Mouse (Mus musculus): ENCODE results near the gene Gm13695.
"Not testable (repeated sequence)": the region's sequence is repeated elsewhere in the genome, so short reads cannot be mapped to it uniquely, and the experiment has no call there.

The Gm13695 gene

DNA sequence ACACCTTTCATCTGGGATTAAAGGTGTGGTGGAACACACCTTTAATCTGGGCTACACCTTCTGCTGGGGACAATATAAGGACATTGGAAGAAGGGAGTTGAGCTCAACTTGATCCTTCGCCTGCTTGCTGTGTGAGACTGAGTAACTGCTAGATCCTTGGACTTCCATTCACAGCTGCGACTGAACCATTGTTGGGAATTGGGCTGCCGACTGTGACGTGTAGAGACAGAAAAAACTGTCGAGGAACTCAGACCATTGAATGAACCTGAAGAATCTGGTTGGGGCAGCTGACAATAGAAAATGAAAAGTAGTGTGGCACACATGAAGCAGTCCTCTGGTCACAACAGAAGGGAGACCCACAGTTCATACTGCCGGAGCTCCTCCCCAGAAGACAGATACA, at the start of gene Gm13695:
TSS of gene Gm13695 (plus strand) at position 301 of the 400 bp plus-strand sequence.
- not testable (repeated sequence) for DNase-seq (ENCODE audit: low read depth, low spot score)

DNA sequence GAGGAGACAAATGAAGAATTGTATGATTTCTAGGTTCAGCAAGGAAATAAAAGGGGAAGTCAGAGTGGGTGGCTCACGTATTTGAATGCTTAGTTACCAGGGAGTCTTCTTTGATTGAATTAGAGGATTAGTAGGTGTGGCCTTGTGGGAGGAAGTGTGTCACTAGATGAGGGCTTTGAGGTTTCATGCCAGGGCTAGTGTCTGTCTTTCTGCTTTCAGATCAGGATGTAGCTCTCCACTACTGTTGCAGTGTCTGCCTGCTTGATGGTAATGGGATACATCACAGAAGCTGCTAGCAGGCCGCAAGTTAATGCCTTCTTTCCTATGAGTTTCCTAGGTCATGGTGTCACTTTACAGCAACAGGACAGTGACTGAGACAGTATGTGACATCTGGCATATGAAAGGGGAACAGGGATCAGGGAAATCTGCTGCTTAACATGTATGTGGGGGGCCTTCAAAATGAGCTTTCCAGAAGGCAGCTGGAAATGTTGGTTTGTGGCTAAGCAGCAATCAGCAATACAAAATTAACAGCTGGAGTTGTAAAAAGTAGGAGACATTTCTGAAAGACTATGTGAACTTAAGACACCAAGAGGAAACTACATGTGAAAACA, 37.5 kb upstream of the Gm13695 start:
- no peak for DNase-seq (ENCODE audit: low read depth, low spot score)

DNA sequence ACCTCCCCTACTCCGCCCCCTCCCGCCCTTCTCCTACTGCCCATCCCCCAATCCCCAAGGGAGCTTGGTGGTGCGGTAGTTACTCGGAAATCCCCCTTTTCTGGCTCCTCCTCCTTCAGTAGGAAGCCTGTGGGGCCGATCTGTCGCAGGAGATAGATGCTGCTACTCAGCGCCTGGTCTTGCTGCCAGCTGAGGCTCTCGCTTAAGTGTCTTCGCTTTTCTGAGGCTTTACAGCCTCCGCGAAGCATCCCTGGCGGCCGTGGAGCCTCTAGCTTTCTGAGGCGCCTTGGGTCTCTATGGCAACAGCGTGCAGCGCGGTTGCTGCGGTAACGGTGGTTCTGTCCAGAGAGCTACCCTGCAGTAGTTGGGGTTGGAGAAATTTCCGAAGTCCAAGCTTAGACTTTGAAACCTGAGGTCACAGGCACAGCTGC, 26.2 kb upstream of the Gm13695 start, which contains the start of gene Zswim2:
TSS of gene Zswim2 (minus strand) at position 298 of the 431 bp plus-strand sequence.
- peak; percentile 88 for DNase-seq (ENCODE audit: low read depth, low spot score)

GRCm38 (mm10) chr2:83941378-83941777, 25.7 kb upstream of the Gm13695 start:
- DNase-seq (ENCODE audit: low read depth, low spot score): no peak

- DNase-seq (ENCODE audit: low read depth, low spot score): no peak
Measured at GRCm38 (mm10) chr2:83941792-83942191, 25.3 kb upstream of the Gm13695 start.

GRCm38 (mm10) chr2:83955393-83955792, 11.7 kb upstream of the Gm13695 start, which contains the start of gene Gm13698:
TSS of gene Gm13698 (plus strand) at chr2:83955693.
- not testable (repeated sequence) for DNase-seq (ENCODE audit: low read depth, low spot score)

DNA sequence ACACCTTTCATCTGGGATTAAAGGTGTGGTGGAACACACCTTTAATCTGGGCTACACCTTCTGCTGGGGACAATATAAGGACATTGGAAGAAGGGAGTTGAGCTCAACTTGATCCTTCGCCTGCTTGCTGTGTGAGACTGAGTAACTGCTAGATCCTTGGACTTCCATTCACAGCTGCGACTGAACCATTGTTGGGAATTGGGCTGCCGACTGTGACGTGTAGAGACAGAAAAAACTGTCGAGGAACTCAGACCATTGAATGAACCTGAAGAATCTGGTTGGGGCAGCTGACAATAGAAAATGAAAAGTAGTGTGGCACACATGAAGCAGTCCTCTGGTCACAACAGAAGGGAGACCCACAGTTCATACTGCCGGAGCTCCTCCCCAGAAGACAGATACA, 5.9 kb upstream of the Gm13695 start, which contains the start of gene Gm13693:
TSS of gene Gm13693 (plus strand) at position 301 of the 400 bp plus-strand sequence.
- not testable (repeated sequence) for DNase-seq (ENCODE audit: low read depth, low spot score)

DNA sequence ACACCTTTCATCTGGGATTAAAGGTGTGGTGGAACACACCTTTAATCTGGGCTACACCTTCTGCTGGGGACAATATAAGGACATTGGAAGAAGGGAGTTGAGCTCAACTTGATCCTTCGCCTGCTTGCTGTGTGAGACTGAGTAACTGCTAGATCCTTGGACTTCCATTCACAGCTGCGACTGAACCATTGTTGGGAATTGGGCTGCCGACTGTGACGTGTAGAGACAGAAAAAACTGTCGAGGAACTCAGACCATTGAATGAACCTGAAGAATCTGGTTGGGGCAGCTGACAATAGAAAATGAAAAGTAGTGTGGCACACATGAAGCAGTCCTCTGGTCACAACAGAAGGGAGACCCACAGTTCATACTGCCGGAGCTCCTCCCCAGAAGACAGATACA, 5.7 kb downstream of the Gm13695 start, which contains the start of gene Gm13696:
TSS of gene Gm13696 (plus strand) at position 301 of the 400 bp plus-strand sequence.
- DNase-seq (ENCODE audit: low read depth, low spot score): not testable (repeated sequence)

GRCm38 (mm10) chr2:83978633-83979032, 11.5 kb downstream of the Gm13695 start, which contains the start of gene Gm13694:
TSS of gene Gm13694 (plus strand) at chr2:83978933.
- DNase-seq (ENCODE audit: low read depth, low spot score): not testable (repeated sequence)

DNA sequence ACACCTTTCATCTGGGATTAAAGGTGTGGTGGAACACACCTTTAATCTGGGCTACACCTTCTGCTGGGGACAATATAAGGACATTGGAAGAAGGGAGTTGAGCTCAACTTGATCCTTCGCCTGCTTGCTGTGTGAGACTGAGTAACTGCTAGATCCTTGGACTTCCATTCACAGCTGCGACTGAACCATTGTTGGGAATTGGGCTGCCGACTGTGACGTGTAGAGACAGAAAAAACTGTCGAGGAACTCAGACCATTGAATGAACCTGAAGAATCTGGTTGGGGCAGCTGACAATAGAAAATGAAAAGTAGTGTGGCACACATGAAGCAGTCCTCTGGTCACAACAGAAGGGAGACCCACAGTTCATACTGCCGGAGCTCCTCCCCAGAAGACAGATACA, 17.3 kb downstream of the Gm13695 start, which contains the start of gene Gm13697:
TSS of gene Gm13697 (plus strand) at position 301 of the 400 bp plus-strand sequence.
- not testable (repeated sequence) for DNase-seq (ENCODE audit: low read depth, low spot score)

- DNase-seq (ENCODE audit: low read depth, low spot score): not testable (repeated sequence)
Measured at GRCm38 (mm10) chr2:83990253-83990652, 23.1 kb downstream of the Gm13695 start, which contains the start of gene Gm13691. TSS of gene Gm13691 (plus strand) at chr2:83990553.

DNA sequence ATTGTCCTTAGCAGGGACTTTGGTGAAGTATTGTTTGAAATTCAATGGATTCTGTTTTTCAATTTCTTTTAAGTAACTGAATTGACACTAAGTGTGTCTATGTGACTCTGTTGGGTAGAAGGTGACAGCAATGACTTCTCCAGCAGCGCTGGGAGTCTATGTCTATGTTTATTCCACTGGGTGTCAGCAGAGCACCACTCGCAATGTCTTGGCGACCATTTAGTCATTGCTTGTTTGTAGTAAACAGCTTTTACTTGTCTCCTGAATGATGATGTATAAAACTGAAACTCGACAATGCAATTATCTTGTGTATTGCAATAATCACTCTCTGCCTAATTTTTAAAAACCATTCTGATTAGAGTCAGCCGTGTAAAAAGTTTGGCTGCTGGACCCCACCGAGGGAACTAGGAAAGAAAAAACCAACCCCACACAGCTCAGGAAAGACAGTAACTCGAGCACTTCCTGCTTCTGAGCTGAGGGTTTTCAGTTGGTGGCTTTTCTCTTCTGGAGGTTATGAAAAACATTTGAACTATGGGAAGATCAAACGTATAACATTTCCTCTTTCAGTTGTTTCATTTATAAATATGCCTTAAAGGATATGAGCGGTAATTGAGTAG, 26.6 kb downstream of the Gm13695 start:
- DNase-seq (ENCODE audit: low read depth, low spot score): not testable (repeated sequence)

DNA sequence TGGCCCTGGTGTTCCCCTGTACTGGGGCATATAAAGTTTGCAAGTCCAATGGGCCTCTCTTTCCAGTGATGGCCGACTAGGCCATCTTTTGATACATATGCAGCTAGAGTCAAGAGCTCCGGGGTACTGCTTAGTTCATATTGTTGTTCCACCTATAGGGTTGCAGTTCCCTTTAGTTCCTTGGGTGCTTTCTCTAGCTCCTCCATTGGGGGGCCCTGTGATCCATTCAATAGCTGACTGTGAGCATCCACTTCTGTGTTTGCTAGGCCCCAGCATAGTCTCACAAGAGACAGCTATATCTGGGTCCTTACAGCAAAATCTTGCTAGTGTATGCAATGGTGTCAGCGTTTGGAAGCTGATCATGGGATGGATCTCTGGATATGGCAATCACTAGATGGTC, 27.4 kb downstream of the Gm13695 start:
- DNase-seq (ENCODE audit: low read depth, low spot score): not testable (repeated sequence)

GRCm38 (mm10) chr2:84008913-84009312, 41.8 kb downstream of the Gm13695 start:
- DNase-seq (ENCODE audit: low read depth, low spot score): peak; percentile 34

DNA sequence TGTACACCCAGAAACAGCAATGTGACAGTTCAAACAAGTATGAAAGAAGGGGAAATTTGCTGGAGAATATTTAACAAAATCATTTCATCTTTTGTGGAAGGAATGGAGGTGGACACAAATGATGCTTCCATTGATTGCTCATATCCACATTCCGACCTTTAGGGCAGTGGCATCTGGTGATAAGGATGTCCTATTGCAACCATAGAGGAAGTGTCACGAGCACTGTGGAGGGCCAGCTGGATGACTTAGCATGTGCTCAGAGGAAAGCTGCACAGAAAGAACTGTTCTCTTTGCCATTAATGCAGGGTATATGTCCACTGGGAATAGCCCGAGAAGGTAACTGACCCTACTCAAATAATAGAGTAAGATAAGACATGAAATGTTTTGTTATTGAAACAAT, 42.7 kb downstream of the Gm13695 start:
- no peak for DNase-seq (ENCODE audit: low read depth, low spot score)

- DNase-seq (ENCODE audit: low read depth, low spot score): no peak
Measured at GRCm38 (mm10) chr2:84014572-84014971, 47.5 kb downstream of the Gm13695 start.

DNA sequence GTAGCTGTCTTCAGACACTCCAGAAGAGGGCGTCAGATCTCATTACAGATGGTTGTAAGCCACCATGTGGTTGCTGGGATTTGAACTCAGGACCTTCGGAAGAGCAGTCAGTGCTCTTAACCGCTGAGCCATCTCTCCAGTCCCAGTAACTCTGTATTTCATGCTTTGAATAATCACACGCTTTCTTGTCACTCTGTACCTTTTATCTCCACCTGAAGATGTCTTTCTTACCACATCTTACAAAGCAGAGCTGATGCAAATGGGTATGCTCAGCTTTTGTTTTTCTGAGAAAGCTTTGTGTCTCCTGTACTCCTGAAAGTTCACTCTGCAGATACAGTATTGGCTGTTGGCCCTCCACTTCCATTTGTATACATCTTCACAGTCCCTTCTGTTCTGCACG, 49.2 kb downstream of the Gm13695 start:
- DNase-seq (ENCODE audit: low read depth, low spot score): not testable (repeated sequence)

DNA sequence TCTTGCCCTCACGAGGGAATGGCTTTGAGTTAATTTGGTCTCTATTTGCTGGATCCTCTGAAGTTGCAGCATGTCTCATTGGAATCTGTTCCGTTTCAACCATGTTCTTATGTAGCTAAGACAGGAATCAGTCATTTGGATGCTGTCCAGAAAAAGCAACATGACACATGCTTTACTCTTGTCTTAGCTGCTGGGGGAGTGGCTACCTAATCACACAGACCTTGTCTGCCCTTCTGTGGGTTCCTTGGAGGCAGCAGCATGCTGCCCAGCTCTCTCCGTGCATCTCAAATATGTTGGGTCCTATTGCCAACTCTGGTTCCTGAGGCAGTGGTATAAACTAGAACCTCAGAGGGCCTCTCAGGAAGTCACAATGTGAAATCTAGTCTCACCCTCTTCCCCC, 51.2 kb downstream of the Gm13695 start:
- DNase-seq (ENCODE audit: low read depth, low spot score): no peak

Measured in telencephalon, adult 2 months (tissue).